Mouse (Mus musculus): Measurements from ENCODE around the gene Tuba1b. TPM values are rescaled to one million over a fixed set of nuclear protein-coding genes. Genes with fewer than 3 reads are reported as not detected.

Tuba1b gene
- 1,054 and 1,116 TPM in 2 replicates for polyA plus RNA-seq (2015; fragmentation: Nextera tagmentation; extraction: Ambion mirVana)

DNA sequence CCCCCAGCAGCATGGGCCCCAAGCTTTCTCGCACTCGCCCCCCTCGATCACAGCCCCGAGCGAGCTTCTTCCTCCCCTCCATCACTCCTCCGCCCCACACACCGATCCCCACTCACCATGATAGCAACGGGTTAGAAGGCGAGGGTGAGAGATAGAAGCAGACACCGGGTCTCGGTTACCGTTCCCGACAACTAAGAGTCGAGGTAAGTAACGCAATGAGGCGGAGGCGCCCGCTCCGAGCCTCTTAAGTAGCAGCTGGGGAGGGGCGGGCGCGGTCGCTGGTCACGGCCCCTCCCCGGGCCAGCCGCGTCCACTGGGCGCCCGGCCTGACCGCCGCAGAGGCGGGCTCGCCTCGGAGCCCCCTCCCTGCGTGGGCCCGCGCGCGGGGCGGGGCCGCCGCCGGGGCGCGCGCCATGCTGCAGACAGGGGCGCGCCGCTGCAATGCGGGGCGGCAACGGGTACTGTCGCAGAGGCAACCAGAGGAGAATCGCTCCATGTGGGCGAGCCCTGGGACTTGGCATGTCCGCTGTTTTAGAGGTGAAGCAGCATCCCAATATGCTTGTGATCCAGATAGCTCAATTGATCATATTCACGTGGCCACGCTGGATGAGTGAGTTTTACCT is at the start of gene Tuba1b:
Tuba1b (minus strand) TSS at position 349 of the 623 bp plus-strand sequence.

DNA sequence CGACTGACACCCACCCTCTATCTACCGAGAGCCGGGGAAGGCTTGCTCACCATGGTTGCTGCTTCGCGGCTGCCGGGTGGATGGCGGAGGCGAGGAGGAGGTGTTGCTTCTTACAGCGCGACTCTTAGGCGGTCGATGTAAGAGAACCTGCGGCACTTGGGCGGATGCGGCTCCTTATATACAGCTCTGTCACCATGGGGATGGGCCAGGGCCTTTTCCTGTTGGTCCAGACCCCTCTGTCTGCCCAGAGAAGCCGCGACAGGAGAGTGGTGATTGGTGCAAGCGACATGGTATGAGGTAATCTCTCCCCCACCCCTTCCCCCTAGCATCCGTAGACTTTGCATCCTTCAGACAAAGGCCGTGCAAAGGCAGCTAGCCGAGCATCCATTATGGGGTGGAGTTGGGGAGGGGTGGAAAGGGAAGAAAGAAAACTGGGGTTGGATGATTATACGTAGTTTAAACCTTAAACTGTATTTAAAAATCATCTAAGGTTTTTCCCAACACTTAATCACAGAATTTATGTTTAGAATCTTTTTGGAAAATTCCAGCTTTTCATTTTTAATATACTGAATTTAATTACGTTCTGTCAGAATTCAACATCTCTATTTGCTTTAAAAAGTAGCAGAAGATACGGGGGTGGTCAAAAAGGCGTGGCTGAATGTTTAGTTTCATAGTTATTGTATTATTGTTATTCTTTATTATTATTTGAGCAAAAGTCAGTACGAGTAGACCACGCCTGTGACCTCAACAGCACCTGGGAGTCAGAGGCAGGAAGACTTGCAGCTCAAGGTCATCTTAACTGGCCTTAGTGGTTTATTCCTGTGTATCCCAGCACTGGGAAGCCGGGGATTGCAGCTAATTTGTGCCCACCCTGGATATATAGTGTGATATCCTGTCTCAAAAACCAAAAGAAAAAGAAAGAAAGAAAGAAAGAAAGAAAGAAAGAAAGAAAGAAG is 19.3 kb upstream of the Tuba1b start, which contains the start of the genes Gm49450 and Tuba1a:
Gm49450 (minus strand) TSS at position 151 of the 956 bp plus-strand sequence.
Tuba1a (minus strand) TSS at position 303 of the 956 bp plus-strand sequence.

DNA sequence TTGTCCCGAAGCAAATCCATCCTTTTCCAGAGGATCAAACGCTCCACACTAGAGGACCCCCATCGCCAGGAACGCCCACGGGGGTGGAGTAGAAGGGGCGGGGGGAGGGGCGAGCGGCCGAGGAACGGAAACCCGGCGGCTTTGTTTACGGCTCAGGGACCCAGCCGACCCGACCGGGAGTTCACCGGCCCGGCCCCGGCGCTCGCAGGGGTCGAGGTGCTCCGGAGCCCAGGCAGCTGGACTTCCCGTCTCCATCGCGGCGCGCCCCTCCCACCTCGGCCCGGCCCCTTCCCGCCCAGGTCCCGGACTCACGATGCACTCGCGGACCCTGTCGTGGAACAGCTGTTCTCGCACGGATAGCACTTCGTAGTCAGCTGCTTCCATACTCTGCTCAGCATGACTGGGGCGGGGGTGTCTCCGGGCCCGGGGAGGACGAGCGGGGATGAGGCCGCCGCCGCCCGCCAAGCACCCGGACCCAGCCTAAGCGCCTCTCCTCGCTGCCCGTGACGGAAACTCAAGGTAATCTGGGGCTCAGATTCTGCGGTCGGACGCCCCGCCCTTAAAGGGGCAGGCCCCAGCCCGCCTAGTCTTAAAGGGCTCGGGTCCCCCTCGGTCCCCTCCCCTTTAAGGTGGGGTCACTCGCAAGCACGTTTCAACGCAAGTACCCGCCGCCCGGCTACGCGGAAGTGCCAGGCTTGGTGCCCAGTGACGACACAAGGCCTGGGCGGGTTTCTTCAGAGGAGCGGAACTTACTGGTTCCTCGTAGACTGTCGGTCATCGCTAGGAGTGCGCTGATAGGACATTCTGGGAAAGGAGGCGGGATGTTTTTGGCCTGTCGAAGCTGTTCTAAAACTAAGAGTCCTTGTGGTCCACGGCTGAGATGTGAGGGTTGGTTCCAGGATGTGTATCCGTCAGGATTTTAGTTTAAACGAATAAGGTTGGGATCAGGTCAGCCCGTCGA is 16.5 kb downstream of the Tuba1b start, which contains the start of gene Lmbr1l:
Lmbr1l (minus strand) TSS at position 694 of the 961 bp plus-strand sequence.

GRCm38 (mm10) chr15:98897928-98898800 is 36.2 kb downstream of the Tuba1b start, which contains the start of gene Dhh:
TSS of gene Dhh (minus strand) at chr15:98898540.

GRCm38 (mm10) chr15:98893940-98894745 is 40.2 kb downstream of the Tuba1b start, which contains the start of gene Rhebl1:
TSS of gene Rhebl1 (minus strand) at chr15:98894540.

Other genes with a start within 250 kb of the Tuba1b start
- 0.18 TPM in 1 of 2 replicates, not detected in the other for gene Ccdc65, start 226.4 kb downstream of the Tuba1b start, polyA plus RNA-seq (2015; fragmentation: Nextera tagmentation; extraction: Ambion mirVana)
- gene Fkbp11, start 206.4 kb downstream of the Tuba1b start, polyA plus RNA-seq (2015; fragmentation: Nextera tagmentation; extraction: Ambion mirVana) = 15.8 and 16.0 TPM in 2 replicates
- 12.4 and 15.3 TPM in 2 replicates for gene Arf3, start 171.4 kb downstream of the Tuba1b start, polyA plus RNA-seq (2015; fragmentation: Nextera tagmentation; extraction: Ambion mirVana)
- 0.05 and 0.08 TPM in 2 replicates for gene Wnt10b, start 156.4 kb downstream of the Tuba1b start, polyA plus RNA-seq (2015; fragmentation: Nextera tagmentation; extraction: Ambion mirVana)
- not detected in 2 replicates for gene Wnt1, start 144.7 kb downstream of the Tuba1b start, polyA plus RNA-seq (2015; fragmentation: Nextera tagmentation; extraction: Ambion mirVana)
- gene Ddn, start 125.1 kb downstream of the Tuba1b start, polyA plus RNA-seq (2015; fragmentation: Nextera tagmentation; extraction: Ambion mirVana) = 0.02 TPM in 1 of 2 replicates, not detected in the other
- gene Prkag1, start 103.0 kb downstream of the Tuba1b start, polyA plus RNA-seq (2015; fragmentation: Nextera tagmentation; extraction: Ambion mirVana) = 98.2 and 100 TPM in 2 replicates
- gene Kmt2d, start 63.4 kb downstream of the Tuba1b start, polyA plus RNA-seq (2015; fragmentation: Nextera tagmentation; extraction: Ambion mirVana) = 8.7 and 9.7 TPM in 2 replicates
- gene Rhebl1, start 40.0 kb downstream of the Tuba1b start, polyA plus RNA-seq (2015; fragmentation: Nextera tagmentation; extraction: Ambion mirVana) = 7.1 and 7.7 TPM in 2 replicates
- 0.46 and 0.58 TPM in 2 replicates for gene Dhh, start 36.0 kb downstream of the Tuba1b start, polyA plus RNA-seq (2015; fragmentation: Nextera tagmentation; extraction: Ambion mirVana)
- 6.4 and 8.6 TPM in 2 replicates for gene Lmbr1l, start 16.3 kb downstream of the Tuba1b start, polyA plus RNA-seq (2015; fragmentation: Nextera tagmentation; extraction: Ambion mirVana)
- gene Gm49450, start 19.0 kb upstream of the Tuba1b start, polyA plus RNA-seq (2015; fragmentation: Nextera tagmentation; extraction: Ambion mirVana) = not detected in 2 replicates
- 97.1 and 109 TPM in 2 replicates for gene Tuba1a, start 19.1 kb upstream of the Tuba1b start, polyA plus RNA-seq (2015; fragmentation: Nextera tagmentation; extraction: Ambion mirVana)
- gene Tuba1c, start 95.3 kb upstream of the Tuba1b start, polyA plus RNA-seq (2015; fragmentation: Nextera tagmentation; extraction: Ambion mirVana) = 222 and 241 TPM in 2 replicates
- gene Prph, start 120.6 kb upstream of the Tuba1b start, polyA plus RNA-seq (2015; fragmentation: Nextera tagmentation; extraction: Ambion mirVana) = 1.5 and 1.8 TPM in 2 replicates
- 18.9 and 20.9 TPM in 2 replicates for gene Troap, start 140.0 kb upstream of the Tuba1b start, polyA plus RNA-seq (2015; fragmentation: Nextera tagmentation; extraction: Ambion mirVana)
- not detected in 2 replicates for gene C1ql4, start 153.3 kb upstream of the Tuba1b start, polyA plus RNA-seq (2015; fragmentation: Nextera tagmentation; extraction: Ambion mirVana)
- gene Dnajc22, start 158.6 kb upstream of the Tuba1b start, polyA plus RNA-seq (2015; fragmentation: Nextera tagmentation; extraction: Ambion mirVana) = not detected in 2 replicates
- gene Spats2, start 191.4 kb upstream of the Tuba1b start, polyA plus RNA-seq (2015; fragmentation: Nextera tagmentation; extraction: Ambion mirVana) = 6.1 and 6.6 TPM in 2 replicates